In genomic region chr5:4790265-4790664, GRCm38 (mm10) we compare ENCODE assay signal across 26 mouse cellular contexts. TPM values are rescaled to one million over a fixed set of nuclear protein-coding genes. Genes with fewer than 3 reads are reported as not detected.
DNase-seq lines count a peak whose midpoint lies in the region; ATAC-seq and TF ChIP-seq lines count a peak whose summit lies in the region.
"Had no signal": no experiment of that assay in that cellular context is flagged by ENCODE, and none has a peak within 500 bp of the region (broad histone marks: within the 10 kb centered on the region; RNA-seq: fewer than 3 reads in every experiment).

No protein-coding gene starts in this region.

- no peak overlapping the region for H3K27ac ChIP-seq in forebrain, embryonic 16.5 days (ENCODE audit: low read length)
- no peak overlapping the region for H3K27ac ChIP-seq in forebrain, embryonic 14.5 days (ENCODE audit: low read depth, low read length)
- 0 out of 2 replicates have a peak overlapping the region, but pooled peaks have one; percentile 3 for H3K27ac ChIP-seq in hindbrain, embryonic 10.5 days
- H3K27ac ChIP-seq in hindbrain, embryonic 16.5 days (ENCODE audit: low read depth, low read length): no peak overlapping the region
- H3K27ac ChIP-seq in midbrain, embryonic 12.5 days (replicated peaks): peak overlapping the region; percentile 40
- H3K27ac ChIP-seq in midbrain, embryonic 16.5 days (ENCODE audit: low read length): no peak overlapping the region
- H3K27ac ChIP-seq in lung, postnatal 0 days (ENCODE audit: low read length): no peak overlapping the region
- H3K27ac ChIP-seq: forebrain, embryonic 13.5 days; gastrocnemius, adult 2 months; heart, embryonic 15.5 days; hindbrain, embryonic 13.5 days had no signal

- WGBS in forebrain, embryonic 16.5 days: 73% methylated on average over 4 of the region's 4 CpGs
- 86% methylated on average over 4 of the region's 4 CpGs for WGBS in forebrain, embryonic 14.5 days
- 86% methylated on average over 4 of the region's 4 CpGs for WGBS in hindbrain, embryonic 10.5 days
- WGBS in hindbrain, embryonic 16.5 days: 67% methylated on average over 4 of the region's 4 CpGs
- 67% methylated on average over 4 of the region's 4 CpGs for WGBS in midbrain, embryonic 12.5 days
- WGBS in midbrain, embryonic 16.5 days: 59% methylated on average over 4 of the region's 4 CpGs
- 92% methylated on average over 4 of the region's 4 CpGs for WGBS in lung, postnatal 0 days

- no peaks in the 10 kb centered on the region for H3K9me3 ChIP-seq in forebrain, embryonic 16.5 days (ENCODE audit: control insufficient read depth, low read length)
- H3K9me3 ChIP-seq in forebrain, embryonic 14.5 days (replicated peaks; ENCODE audit: control insufficient read depth, low read length): no peaks in the 10 kb centered on the region
- H3K9me3 ChIP-seq in hindbrain, embryonic 10.5 days: no peaks in the 10 kb centered on the region
- H3K9me3 ChIP-seq in hindbrain, embryonic 16.5 days (ENCODE audit: control insufficient read depth, low read length): no peaks in the 10 kb centered on the region
- 0 out of 2 replicates have a peak, but pooled peaks cover 5% of the 10 kb centered on the region for H3K9me3 ChIP-seq in midbrain, embryonic 12.5 days
- no peaks in the 10 kb centered on the region for H3K9me3 ChIP-seq in midbrain, embryonic 16.5 days (replicated peaks; ENCODE audit: control insufficient read depth, low read length, poor library complexity, severe bottlenecking)
- no peaks in the 10 kb centered on the region for H3K9me3 ChIP-seq in lung, postnatal 0 days (ENCODE audit: low read length)
- H3K9me3 ChIP-seq: forebrain, embryonic 13.5 days; heart, embryonic 12.5 days; heart, embryonic 15.5 days; hindbrain, embryonic 13.5 days had no signal

- H3K9ac ChIP-seq in forebrain, embryonic 16.5 days (replicated peaks; ENCODE audit: low read depth, low read length): no peak overlapping the region
- no peak overlapping the region for H3K9ac ChIP-seq in forebrain, embryonic 14.5 days (ENCODE audit: low read length)
- H3K9ac ChIP-seq in hindbrain, embryonic 16.5 days (ENCODE audit: low read depth, low read length): no peak overlapping the region
- no peak overlapping the region for H3K9ac ChIP-seq in midbrain, embryonic 12.5 days (replicated peaks)
- no peak overlapping the region for H3K9ac ChIP-seq in midbrain, embryonic 16.5 days (ENCODE audit: low read depth, low read length)
- no peak overlapping the region for H3K9ac ChIP-seq in lung, postnatal 0 days (replicated peaks; ENCODE audit: low read depth)
- H3K9ac ChIP-seq: forebrain, embryonic 13.5 days; heart, embryonic 12.5 days; heart, embryonic 15.5 days; hindbrain, embryonic 13.5 days had no signal

- TF ChIP-seq EP300 in lung, postnatal 0 days (IDR thresholded peaks at IDR 0.05): no peak

- no peaks in the 10 kb centered on the region for H3K4me1 ChIP-seq in forebrain, embryonic 16.5 days (replicated peaks; ENCODE audit: control insufficient read depth, insufficient read depth, low read length)
- 0 out of 2 replicates have a peak, but pooled peaks cover 3% of the 10 kb centered on the region for H3K4me1 ChIP-seq in forebrain, embryonic 14.5 days (ENCODE audit: control insufficient read depth, insufficient read depth, low read length)
- peaks cover 7% of the 10 kb centered on the region; the same call in 1 of the 2 replicates for H3K4me1 ChIP-seq in hindbrain, embryonic 10.5 days (replicated peaks)
- H3K4me1 ChIP-seq in hindbrain, embryonic 16.5 days (ENCODE audit: control insufficient read depth, insufficient read depth, low read depth, low read length): no peaks in the 10 kb centered on the region
- 0 out of 2 replicates have a peak, but pooled peaks cover 7% of the 10 kb centered on the region for H3K4me1 ChIP-seq in midbrain, embryonic 12.5 days
- H3K4me1 ChIP-seq in midbrain, embryonic 16.5 days (ENCODE audit: control insufficient read depth, insufficient read depth, low read length): no peaks in the 10 kb centered on the region
- H3K4me1 ChIP-seq in lung, postnatal 0 days (ENCODE audit: insufficient read depth, low read depth, low read length): no peaks in the 10 kb centered on the region
- H3K4me1 ChIP-seq: heart, embryonic 15.5 days had no signal

- DNase-seq in forebrain, embryonic 14.5 days (ENCODE audit: low spot score): no peak
- DNase-seq in hindbrain, embryonic 10.5 days (ENCODE audit: low spot score): no peak
- no peak for DNase-seq in lung, postnatal 0 days (ENCODE audit: low spot score)
- DNase-seq: adrenal gland, adult 2 months; adrenal gland, postnatal 14 days; cerebellum, adult 11-12 months; cerebellum, adult 8-10 months; cerebellum, postnatal 10 days; cerebellum, postnatal 36 days; embryo, embryonic 11 days; gastrocnemius, adult 2 months; gastrocnemius, postnatal 14 days; heart, adult 18-20 months; heart, postnatal 10 days; heart, postnatal 4 days; kidney, adult 2 months had no signal

- 0 out of 2 replicates have a peak, but pooled peaks have one; percentile 12 for ATAC-seq in forebrain, embryonic 16.5 days
- no peak for ATAC-seq in forebrain, embryonic 14.5 days
- no peak for ATAC-seq in hindbrain, embryonic 16.5 days
- ATAC-seq in midbrain, embryonic 12.5 days (ENCODE audit: low FRiP score, low read depth): peak; percentile 80
- no peak for ATAC-seq in midbrain, embryonic 16.5 days
- ATAC-seq in lung, postnatal 0 days: no peak
- ATAC-seq: CD4-positive, CD25-positive, alpha-beta regulatory T cell, adult 4 months; forebrain, embryonic 13.5 days; intestine, postnatal 0 days had no signal

- no peaks in the 10 kb centered on the region for H3K27me3 ChIP-seq in forebrain, embryonic 16.5 days (replicated peaks; ENCODE audit: control insufficient read depth, insufficient read depth, low read length)
- no peaks in the 10 kb centered on the region for H3K27me3 ChIP-seq in forebrain, embryonic 14.5 days (replicated peaks; ENCODE audit: control insufficient read depth, insufficient read depth, low read length)
- no peaks in the 10 kb centered on the region for H3K27me3 ChIP-seq in hindbrain, embryonic 10.5 days (ENCODE audit: insufficient read depth, poor library complexity, severe bottlenecking)
- H3K27me3 ChIP-seq in hindbrain, embryonic 16.5 days (replicated peaks; ENCODE audit: control insufficient read depth, insufficient read depth, low read length): no peaks in the 10 kb centered on the region
- no peaks in the 10 kb centered on the region for H3K27me3 ChIP-seq in midbrain, embryonic 12.5 days
- H3K27me3 ChIP-seq in midbrain, embryonic 16.5 days (ENCODE audit: control insufficient read depth, insufficient read depth, low read depth, low read length): no peaks in the 10 kb centered on the region
- no peaks in the 10 kb centered on the region for H3K27me3 ChIP-seq in lung, postnatal 0 days (replicated peaks; ENCODE audit: insufficient read depth, low read length)
- H3K27me3 ChIP-seq: forebrain, embryonic 13.5 days; heart, embryonic 12.5 days; heart, embryonic 15.5 days had no signal

- no peak overlapping the region for H3K4me3 ChIP-seq in forebrain, embryonic 16.5 days (replicated peaks; ENCODE audit: low read length)
- H3K4me3 ChIP-seq in forebrain, embryonic 14.5 days (ENCODE audit: low read depth, low read length): no peak overlapping the region
- no peak overlapping the region for H3K4me3 ChIP-seq in hindbrain, embryonic 10.5 days
- no peak overlapping the region for H3K4me3 ChIP-seq in hindbrain, embryonic 16.5 days (ENCODE audit: low read length)
- no peak overlapping the region for H3K4me3 ChIP-seq in midbrain, embryonic 12.5 days
- H3K4me3 ChIP-seq in midbrain, embryonic 16.5 days (ENCODE audit: low read depth, low read length): no peak overlapping the region
- H3K4me3 ChIP-seq in lung, postnatal 0 days (ENCODE audit: low read depth, low read length): no peak overlapping the region
- H3K4me3 ChIP-seq: forebrain, embryonic 13.5 days; gastrocnemius, adult 2 months; heart, embryonic 12.5 days; heart, embryonic 15.5 days; hindbrain, embryonic 13.5 days had no signal

- TF ChIP-seq CTCF in lung, postnatal 0 days (IDR thresholded peaks at IDR 0.05): no peak

- H3K36me3 ChIP-seq in forebrain, embryonic 16.5 days (ENCODE audit: control insufficient read depth, insufficient read depth): no peaks in the 10 kb centered on the region
- H3K36me3 ChIP-seq in forebrain, embryonic 14.5 days (ENCODE audit: control insufficient read depth, insufficient read depth, low read length): no peaks in the 10 kb centered on the region
- no peaks in the 10 kb centered on the region for H3K36me3 ChIP-seq in hindbrain, embryonic 10.5 days
- H3K36me3 ChIP-seq in hindbrain, embryonic 16.5 days (ENCODE audit: control insufficient read depth, insufficient read depth, low read length): no peaks in the 10 kb centered on the region
- no peaks in the 10 kb centered on the region for H3K36me3 ChIP-seq in midbrain, embryonic 12.5 days
- no peaks in the 10 kb centered on the region for H3K36me3 ChIP-seq in midbrain, embryonic 16.5 days (ENCODE audit: control insufficient read depth, insufficient read depth, low read length)
- no peaks in the 10 kb centered on the region for H3K36me3 ChIP-seq in lung, postnatal 0 days (ENCODE audit: insufficient read depth, low read length)
- H3K36me3 ChIP-seq: heart, embryonic 12.5 days; heart, embryonic 15.5 days; hindbrain, embryonic 13.5 days had no signal

- no peak overlapping the region for H3K4me2 ChIP-seq in forebrain, embryonic 16.5 days (ENCODE audit: low read length)
- no peak overlapping the region for H3K4me2 ChIP-seq in forebrain, embryonic 14.5 days (ENCODE audit: low read length)
- H3K4me2 ChIP-seq in hindbrain, embryonic 16.5 days (ENCODE audit: low read length): no peak overlapping the region
- H3K4me2 ChIP-seq in midbrain, embryonic 12.5 days (replicated peaks): no peak overlapping the region
- no peak overlapping the region for H3K4me2 ChIP-seq in midbrain, embryonic 16.5 days (ENCODE audit: low read length)
- no peak overlapping the region for H3K4me2 ChIP-seq in lung, postnatal 0 days (replicated peaks; ENCODE audit: low read depth, low read length)
- H3K4me2 ChIP-seq: forebrain, embryonic 13.5 days; heart, embryonic 12.5 days; heart, embryonic 15.5 days; hindbrain, embryonic 13.5 days had no signal

RNA-seq across cellular contexts. Expression of gene Fzd1, which starts 32.4 kb away (rescaled TPM):
- 13.0 and 15.1 TPM in 2 replicates for polyA plus RNA-seq in forebrain, embryonic 16.5 days (2015; fragmentation: Nextera tagmentation; extraction: Ambion mirVana)
- 16.4 and 17.3 TPM in 2 replicates for polyA plus RNA-seq in forebrain, embryonic 14.5 days (2014; fragmentation: Nextera tagmentation; extraction: Ambion mirVana)
- 11.9 and 12.6 TPM in 2 replicates for polyA plus RNA-seq in hindbrain, embryonic 10.5 days (2016; fragmentation: Nextera tagmentation; extraction: Ambion mirVana)
- polyA plus RNA-seq in hindbrain, embryonic 16.5 days (2015; fragmentation: Nextera tagmentation; extraction: Ambion mirVana): 7.5 and 9.1 TPM in 2 replicates
- 60.9 and 66.9 TPM in 2 replicates for polyA plus RNA-seq in midbrain, embryonic 12.5 days (2016; fragmentation: Nextera tagmentation; extraction: Ambion mirVana)
- 22.0 and 24.6 TPM in 2 replicates for polyA plus RNA-seq in midbrain, embryonic 16.5 days (2015; fragmentation: Nextera tagmentation; extraction: Ambion mirVana)
- 18.3 and 23.3 TPM in 2 replicates for polyA plus RNA-seq in lung, postnatal 0 days (2015; fragmentation: Nextera tagmentation; extraction: Ambion mirVana)
- polyA plus RNA-seq: CD4-positive, CD25-positive, alpha-beta regulatory T cell, adult 4 months had no signal

Comparison
In these comparisons a context has a peak if more than half of its experiments do, and no peak if none do; other contexts are left out.
1. ATAC-seq: peak in forebrain, embryonic 16.5 days (single experiment) and midbrain, embryonic 12.5 days (single experiment); none in forebrain, embryonic 14.5 days (single experiment), hindbrain, embryonic 16.5 days (single experiment), midbrain, embryonic 16.5 days (single experiment) and lung, postnatal 0 days (single experiment).
2. H3K27ac ChIP-seq: peak in hindbrain, embryonic 10.5 days (single experiment) and midbrain, embryonic 12.5 days (single experiment); none in forebrain, embryonic 16.5 days (single experiment), forebrain, embryonic 14.5 days (single experiment), hindbrain, embryonic 16.5 days (single experiment), midbrain, embryonic 16.5 days (single experiment) and lung, postnatal 0 days (single experiment).